Mouse (Mus musculus): ENCODE measurements at regions not wholly inside any gene's neighbourhood (a gene's known extent, or its start where the extent isn't known, plus 50 kb on each side); places are given as distances from the start of the nearest gene placed in this dataset.

DNA sequence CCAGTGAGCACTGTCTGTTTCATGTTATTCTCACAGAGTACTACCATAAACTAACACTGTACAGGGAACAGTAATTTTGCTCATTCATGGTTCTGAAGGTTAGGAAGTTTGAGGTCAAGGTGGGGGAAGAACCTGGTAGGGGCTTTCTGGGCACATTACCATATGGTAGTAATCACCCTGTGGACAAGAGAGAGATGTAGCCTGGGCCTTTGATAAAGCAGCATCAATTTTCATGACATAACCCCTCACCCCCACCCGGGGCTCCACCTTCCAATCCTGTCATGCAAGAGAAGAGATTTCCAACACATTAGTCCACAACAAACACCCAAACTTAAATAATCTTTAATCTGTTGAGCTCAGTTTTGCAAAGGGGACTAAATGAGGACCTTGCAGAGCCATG is 753.3 kb upstream of the Car8 start:
- TF ChIP-seq CTCF (IDR thresholded peaks at IDR 0.05) (no peak), EP300 (IDR thresholded peaks at IDR 0.05; ENCODE audit: insufficient read depth, low read depth, low read length) (no peak), POLR2A (IDR thresholded peaks at IDR 0.05; ENCODE audit: insufficient read depth, low read depth, low read length) (no peak)
